Mouse (Mus musculus) frontal cortex, postnatal 25 days (tissue): Measurements from ENCODE around the gene Skap2.

Source experiments
- DNase-seq, 2 experiments: peaks; one replicate each; pipeline ENCODE4 v3.0.0; 2022; ENCODE audit warnings: low spot score in 2 of 2

Gene Skap2

GRCm38 (mm10) chr6:51844106-51844505, 168.2 kb downstream of the Skap2 start:
- DNase-seq: no peak

DNA sequence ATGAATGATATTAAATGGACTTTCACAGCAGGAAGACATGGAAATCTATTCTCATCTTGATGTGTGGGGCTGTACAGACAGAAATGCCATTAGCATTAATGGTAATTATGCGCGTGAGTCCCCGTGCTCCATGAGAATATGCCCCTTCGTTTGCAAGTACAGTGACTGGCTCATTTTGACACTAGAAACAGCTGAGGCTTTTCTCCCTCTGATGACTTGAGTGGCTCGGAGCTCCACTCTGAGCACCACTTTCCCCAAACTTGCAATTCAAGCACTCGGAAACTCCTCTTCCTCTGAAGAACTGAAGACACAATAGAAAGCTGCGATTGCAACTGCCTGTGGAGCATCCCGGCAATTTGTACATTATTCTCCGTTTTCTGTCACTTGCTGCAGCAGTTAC, 169.3 kb downstream of the Skap2 start:
- DNase-seq: no peak

DNA sequence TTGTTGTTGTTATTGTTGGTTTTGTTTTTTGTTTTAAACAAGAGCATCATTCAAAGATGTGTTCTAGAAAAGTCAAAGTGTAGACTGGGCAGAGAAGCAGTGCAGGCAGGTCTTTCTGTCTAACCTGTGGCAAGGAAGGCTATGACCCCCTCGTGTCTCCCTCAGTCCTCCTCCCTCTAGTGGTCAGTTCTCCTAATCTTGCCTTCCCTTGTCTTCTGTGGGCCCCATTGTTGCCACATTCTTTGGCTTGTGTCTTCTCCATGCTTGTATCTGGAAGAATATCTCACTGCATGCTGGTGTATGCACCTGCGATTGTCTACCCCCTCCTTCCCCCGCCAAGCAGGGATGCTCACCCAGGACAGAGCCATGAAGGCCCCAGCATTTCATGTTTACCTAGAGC, 174.2 kb downstream of the Skap2 start:
- no peak for DNase-seq

- no peak for DNase-seq
These were observed 179.0 kb downstream of the Skap2 start for GRCm38 (mm10) chr6:51833362-51833761.

DNA sequence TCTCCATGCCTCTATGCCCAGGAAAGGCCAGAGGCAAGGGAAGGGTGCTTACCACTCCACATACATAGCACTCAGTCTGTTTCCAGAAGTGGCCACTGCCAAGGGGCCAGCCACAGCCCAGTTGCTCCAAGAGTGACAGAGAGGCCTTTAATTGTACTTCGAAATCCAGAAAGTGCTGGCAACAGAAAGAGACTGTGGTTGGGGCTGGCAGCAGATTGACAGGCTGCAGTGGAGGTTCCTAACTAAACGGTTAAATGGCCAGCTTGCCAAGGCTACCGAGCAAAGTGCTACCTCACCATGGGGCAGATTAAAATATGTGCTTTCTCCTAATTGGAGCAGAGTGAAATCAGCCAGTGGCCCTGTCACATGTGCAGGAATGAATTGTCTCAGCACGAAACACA, 186.7 kb downstream of the Skap2 start:
- no peak for DNase-seq

- no peak for DNase-seq
These were observed 188.1 kb downstream of the Skap2 start for GRCm38 (mm10) chr6:51824136-51824830.

- DNase-seq: no peak
These were observed 190.3 kb downstream of the Skap2 start for GRCm38 (mm10) chr6:51822049-51822448.

- no peak for DNase-seq
These were observed 191.5 kb downstream of the Skap2 start for GRCm38 (mm10) chr6:51820853-51821252.

GRCm38 (mm10) chr6:51816892-51817621, 195.3 kb downstream of the Skap2 start:
- DNase-seq: no peak

DNA sequence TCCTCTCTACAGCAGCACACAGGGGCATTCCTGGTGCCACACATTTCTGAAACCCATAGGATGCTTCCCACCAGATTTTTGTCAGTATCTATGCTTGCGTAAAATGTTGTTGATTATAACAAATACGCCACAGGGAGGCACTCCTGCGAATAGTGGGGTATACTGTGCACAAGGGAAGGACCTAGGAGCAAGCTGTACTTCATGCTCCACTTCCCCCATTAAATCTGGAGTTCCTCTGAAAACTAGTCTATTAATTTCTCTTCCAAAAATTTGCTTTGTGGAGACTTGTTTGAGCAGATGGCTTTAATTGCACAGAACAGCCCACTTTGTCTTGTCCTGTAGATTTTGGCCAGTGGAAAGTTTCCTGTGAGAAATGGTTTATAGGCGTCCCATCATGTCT, 201.4 kb downstream of the Skap2 start:
- DNase-seq: no peak

- no peak for DNase-seq
These were observed 203.1 kb downstream of the Skap2 start for GRCm38 (mm10) chr6:51809164-51809824.

- DNase-seq: no peak
These were observed 204.3 kb downstream of the Skap2 start for GRCm38 (mm10) chr6:51808011-51808410.
